Mouse (Mus musculus): Measurements from ENCODE around the gene Ren1.

Gene Ren1

GRCm38 (mm10) chr1:133346531-133346930 lies 3.8 kb upstream of the Ren1 start:
- no peak for DNase-seq

- no peak for DNase-seq
Measured at GRCm38 (mm10) chr1:133347226-133347625, 3.1 kb upstream of the Ren1 start.

GRCm38 (mm10) chr1:133347693-133348520 lies 2.4 kb upstream of the Ren1 start:
- peak; percentile 60 for DNase-seq

- DNase-seq = no peak
Measured at GRCm38 (mm10) chr1:133351762-133352161, 1.5 kb downstream of the Ren1 start.

GRCm38 (mm10) chr1:133353371-133353809 lies 3.1 kb downstream of the Ren1 start:
- DNase-seq = peak; percentile 88

GRCm38 (mm10) chr1:133355469-133355868 lies 5.2 kb downstream of the Ren1 start:
- DNase-seq = no peak

- no peak for DNase-seq
Measured at GRCm38 (mm10) chr1:133355912-133356311, 5.6 kb downstream of the Ren1 start.

GRCm38 (mm10) chr1:133356330-133356729 lies 6.0 kb downstream of the Ren1 start:
- DNase-seq = no peak

- no peak for DNase-seq
Measured at GRCm38 (mm10) chr1:133361006-133361405, 10.7 kb downstream of the Ren1 start.

GRCm38 (mm10) chr1:133362103-133362502 lies 11.8 kb downstream of the Ren1 start:
- no peak for DNase-seq

- peak; percentile 91 for DNase-seq
Measured at GRCm38 (mm10) chr1:133363276-133364021, 13.1 kb downstream of the Ren1 start, which contains the start of gene Etnk2. Gene Etnk2, plus strand, starts transcription at chr1:133363572.

- DNase-seq = no peak
Measured at GRCm38 (mm10) chr1:133364022-133364630, 13.8 kb downstream of the Ren1 start.

GRCm38 (mm10) chr1:133364890-133365289 lies 14.6 kb downstream of the Ren1 start:
- no peak for DNase-seq

- no peak for DNase-seq
Measured at GRCm38 (mm10) chr1:133366951-133367605, 16.8 kb downstream of the Ren1 start.

- no peak for DNase-seq
Measured at GRCm38 (mm10) chr1:133367606-133368488, 17.5 kb downstream of the Ren1 start.

GRCm38 (mm10) chr1:133368644-133369043 lies 18.3 kb downstream of the Ren1 start:
- no peak for DNase-seq

- DNase-seq = no peak
Measured at GRCm38 (mm10) chr1:133370352-133370751, 20.0 kb downstream of the Ren1 start.

- DNase-seq = no peak
Measured at GRCm38 (mm10) chr1:133371431-133371830, 21.1 kb downstream of the Ren1 start.

- no peak for DNase-seq
Measured at GRCm38 (mm10) chr1:133372113-133372512, 21.8 kb downstream of the Ren1 start.

- peak; percentile 69 for DNase-seq
Measured at GRCm38 (mm10) chr1:133375696-133376346, 25.5 kb downstream of the Ren1 start.

- peak; percentile 34 for DNase-seq
Measured at GRCm38 (mm10) chr1:133377547-133377946, 27.2 kb downstream of the Ren1 start.
